Mouse (Mus musculus) CH12.LX (cell line): ENCODE measurements around the gene Treml2.

Source experiments
- CTCF ChIP-seq, 2 experiments: IDR thresholded peaks in 1 of 2; conservative IDR thresholded peaks in 1 of 2; 2 replicates each; pipeline ENCODE4 v1.5.1; 2011 to 2012; ENCODE audit warnings: low read depth in 2 of 2, low read length in 2 of 2, improper control_type of control experiment in 1 of 2, inconsistent platforms in 1 of 2, mild to moderate bottlenecking in 1 of 2, moderate library complexity in 1 of 2
- E2F4 ChIP-seq: IDR thresholded peaks from 2 replicates; pipeline ENCODE4 v1.6.1; 2011; ENCODE audit warnings: low read depth, low read length, improper control_type of control experiment; ENCODE audit not compliant: insufficient replicate concordance
- IRF4 ChIP-seq: IDR thresholded peaks from 2 replicates; pipeline ENCODE4 v1.6.1; 2014; ENCODE audit warnings: low read depth, mild to moderate bottlenecking, inconsistent platforms, low read length, improper control_type of control experiment
- MAZ ChIP-seq: IDR thresholded peaks from 2 replicates; pipeline ENCODE4 v1.6.1; 2012; ENCODE audit warnings: low read depth, mild to moderate bottlenecking, inconsistent platforms, low read length, improper control_type of control experiment, moderate library complexity
- MYC ChIP-seq: IDR thresholded peaks from 2 replicates; pipeline ENCODE4 v1.6.1; 2011; ENCODE audit warnings: low read depth, mild to moderate bottlenecking, improper control_type of control experiment, low read length
- NELFE ChIP-seq: IDR thresholded peaks from 2 replicates; pipeline ENCODE4 v1.6.1; 2011; ENCODE audit warnings: low read depth, low read length, improper control_type of control experiment
- NRF1 ChIP-seq: IDR thresholded peaks from 2 replicates; pipeline ENCODE4 v1.6.1; 2014; ENCODE audit warnings: low read depth, mild to moderate bottlenecking, inconsistent platforms, low read length, improper control_type of control experiment, moderate library complexity
- POLR2A ChIP-seq: IDR thresholded peaks from 2 replicates; pipeline ENCODE4 v1.6.1; 2011; ENCODE audit warnings: low read depth, mild to moderate bottlenecking, improper control_type of control experiment, low read length
- RAD21 ChIP-seq: IDR thresholded peaks from 2 replicates; pipeline ENCODE4 v1.6.1; 2011; ENCODE audit warnings: low read depth, mild to moderate bottlenecking, low read length, improper control_type of control experiment, moderate library complexity
- SMC3 ChIP-seq: IDR thresholded peaks from 2 replicates; pipeline ENCODE4 v1.6.1; 2011; ENCODE audit warnings: low read depth, low read length, improper control_type of control experiment
- UBTF ChIP-seq: IDR thresholded peaks from 2 replicates; pipeline ENCODE4 v1.6.1; 2012; ENCODE audit warnings: low read depth, mild to moderate bottlenecking, inconsistent platforms, low read length, improper control_type of control experiment, moderate library complexity
- ZC3H11A ChIP-seq: IDR thresholded peaks from 2 replicates; pipeline ENCODE4 v1.6.1; 2012; ENCODE audit warnings: low read depth, mild to moderate bottlenecking, inconsistent platforms, low read length, improper control_type of control experiment

GRCm38 (mm10) chr17:48293500-48294194 lies 5.7 kb upstream of the Treml2 start:
- TF ChIP-seq E2F4 (no peak), RAD21 (no peak), CTCF (conservative IDR thresholded peaks at IDR 0.05 in 1 of 2, IDR thresholded peaks at IDR 0.05 in 1 of 2; ENCODE audit: low read depth in 2 of 2, low read length in 2 of 2) (no peak), POLR2A (no peak), UBTF (no peak), IRF4 (peak; percentile 93), ZC3H11A (no peak), MYC (no peak), MAZ (no peak), NELFE (no peak), SMC3 (no peak), NRF1 (no peak)
